Mouse (Mus musculus) large intestine, adult 2 months (tissue): ENCODE measurements around the gene H2afx. TPM values are rescaled to one million over a fixed set of nuclear protein-coding genes. Genes with fewer than 3 reads are reported as not detected.
A peak's percentile ranks its signal among the peaks of the same experiment; 100 is the strongest.
"Not testable (repeated sequence)": the region's sequence is repeated elsewhere in the genome, so short reads cannot be mapped to it uniquely, and the experiment has no call there.

Source experiments
- DNase-seq: peaks from one replicate; pipeline ENCODE4 v3.0.0-alpha.2; 2012; ENCODE audit warnings: low read depth, low spot score
- WGBS: fragments of 180-500 bp; shearing (Covaris S2); methylation state at CpG from one replicate; pipeline ENCODE4 v1.1.7; 2018; 5-methylcytosine and 5-hydroxymethylcytosine counted together
- polyA plus RNA-seq: library from polyadenylated mRNA; depleted of rRNA; stranded (reverse); fragments of >200 nt; gene quantifications from 2 replicates; pipeline ENCODE4 v1.2.3, GENCODE M21; 2012

Gene H2afx
- polyA plus RNA-seq, 1 experiment, result 167 TPM

DNA sequence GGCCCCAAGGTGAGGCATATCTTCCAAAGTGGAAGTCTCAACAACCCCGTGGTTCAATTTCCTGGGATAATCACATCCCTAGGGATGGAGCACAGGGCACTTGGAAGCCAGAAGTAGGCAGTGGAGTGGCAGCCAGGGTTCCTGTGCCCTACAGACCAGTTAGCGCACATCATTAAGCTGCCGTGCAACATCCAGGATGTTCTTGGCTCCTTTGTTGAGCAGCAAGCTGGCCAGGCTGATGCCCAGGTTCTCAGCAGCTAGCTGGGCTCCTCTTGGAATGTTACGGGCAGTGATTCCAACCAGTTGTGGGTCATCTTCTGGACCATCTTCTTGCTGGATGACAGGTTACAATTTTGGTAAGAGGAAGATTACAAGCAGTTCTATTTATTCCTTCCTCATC, 2.0 kb downstream of the H2afx start:
- WGBS, result 35% methylated on average over 4 of the region's 4 CpGs
- DNase-seq, result not testable (repeated sequence)

DNA sequence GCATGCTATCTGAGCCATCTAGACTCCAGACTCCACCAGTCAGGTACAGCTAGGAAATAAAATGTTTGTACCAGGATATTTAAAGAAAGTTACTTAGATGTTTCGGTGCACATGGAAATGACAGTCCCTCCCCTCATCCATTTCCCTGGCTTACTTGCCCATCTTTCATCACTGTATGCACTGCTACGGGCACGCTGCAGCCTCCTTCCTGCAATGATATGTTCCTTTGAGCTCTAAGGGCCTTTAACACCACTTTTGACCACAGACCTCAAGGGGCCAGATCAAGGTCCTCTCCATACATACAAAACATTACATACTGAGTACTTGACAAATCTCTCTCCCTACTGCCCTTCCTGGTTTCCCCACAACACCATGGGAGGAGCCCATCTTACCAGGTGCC, 2.5 kb downstream of the H2afx start:
- WGBS, result 65% methylated on average over 3 of the region's 3 CpGs
- DNase-seq, result no peak

DNA sequence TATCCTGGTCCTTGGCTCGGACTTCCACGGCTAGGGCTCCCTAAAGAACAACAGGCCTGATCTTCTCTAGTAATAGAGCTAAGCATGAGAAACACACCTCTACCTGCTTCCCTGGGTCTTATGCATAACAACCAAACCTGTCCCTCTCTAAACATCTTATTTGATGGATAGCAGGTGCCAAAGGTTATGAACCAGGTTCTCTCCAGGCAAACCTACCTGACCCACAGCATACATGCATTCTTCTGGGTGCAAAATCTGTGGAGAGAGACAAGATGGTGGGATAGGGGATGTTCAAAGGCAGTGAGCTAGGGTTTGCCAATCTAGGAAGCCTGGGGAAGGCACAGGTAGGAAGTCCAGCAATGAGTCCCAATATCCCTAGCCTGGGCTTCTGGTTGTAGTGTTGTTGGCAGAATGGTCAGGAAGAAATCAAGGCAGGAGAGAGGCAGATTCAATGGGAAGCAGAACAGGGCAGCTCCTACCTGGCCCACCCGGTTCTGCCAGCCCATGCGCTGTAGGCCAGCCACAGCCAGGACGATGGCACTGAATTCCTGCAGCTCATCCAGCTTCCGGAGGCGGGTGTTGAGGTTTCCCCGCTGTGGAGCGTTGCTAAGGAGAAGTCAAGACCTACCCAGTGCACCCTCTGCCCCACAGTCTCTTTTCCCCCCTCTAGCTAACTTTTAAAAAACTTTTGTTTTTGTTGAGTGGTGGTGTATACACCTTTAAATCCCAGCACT, 3.1 kb downstream of the H2afx start:
- WGBS, result 68% methylated on average over 9 of the region's 9 CpGs
- DNase-seq, result no peak

DNA sequence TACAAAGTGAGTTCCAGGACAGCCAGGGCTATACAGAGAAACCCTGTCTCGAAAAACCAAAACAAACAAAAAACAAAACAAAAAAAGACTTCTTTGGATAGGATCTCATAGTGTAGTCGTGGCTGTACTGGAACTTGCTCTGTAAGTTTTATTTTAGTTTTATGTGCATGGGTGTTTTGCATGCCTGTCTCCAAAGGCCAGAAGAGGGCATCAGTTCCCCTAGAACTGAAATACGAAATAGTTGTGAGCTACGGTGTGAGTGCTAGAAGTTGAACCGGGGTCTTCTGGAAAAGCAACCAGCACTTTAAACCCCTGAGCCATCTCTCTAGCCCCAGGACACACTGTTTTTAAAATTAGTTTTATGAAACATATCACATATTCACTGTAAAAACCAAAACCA, 4.1 kb downstream of the H2afx start:
- no peak for DNase-seq
- WGBS, result 82% methylated on average over 5 of the region's 5 CpGs

DNA sequence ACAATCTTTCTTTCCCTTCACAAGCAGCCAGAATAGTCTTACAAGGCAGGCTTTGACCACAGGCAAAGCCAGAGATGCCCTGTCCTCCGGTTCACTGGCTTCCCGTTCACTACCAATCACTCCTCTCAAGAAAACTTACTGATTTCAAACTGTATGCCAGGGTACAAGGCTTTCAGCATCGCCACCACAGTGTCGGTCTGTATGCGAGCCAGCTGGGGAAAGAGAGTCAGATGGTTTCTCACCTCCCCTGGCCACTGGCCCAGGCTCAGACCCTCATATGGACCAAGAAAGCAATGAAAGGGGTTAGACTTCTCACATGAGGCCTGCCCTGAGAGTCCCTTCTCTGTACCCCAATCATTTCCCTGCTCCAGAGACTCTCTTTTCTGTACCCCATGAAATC, 7.0 kb downstream of the H2afx start:
- 90% methylated on average over 5 of the region's 5 CpGs for WGBS
- no peak for DNase-seq

DNA sequence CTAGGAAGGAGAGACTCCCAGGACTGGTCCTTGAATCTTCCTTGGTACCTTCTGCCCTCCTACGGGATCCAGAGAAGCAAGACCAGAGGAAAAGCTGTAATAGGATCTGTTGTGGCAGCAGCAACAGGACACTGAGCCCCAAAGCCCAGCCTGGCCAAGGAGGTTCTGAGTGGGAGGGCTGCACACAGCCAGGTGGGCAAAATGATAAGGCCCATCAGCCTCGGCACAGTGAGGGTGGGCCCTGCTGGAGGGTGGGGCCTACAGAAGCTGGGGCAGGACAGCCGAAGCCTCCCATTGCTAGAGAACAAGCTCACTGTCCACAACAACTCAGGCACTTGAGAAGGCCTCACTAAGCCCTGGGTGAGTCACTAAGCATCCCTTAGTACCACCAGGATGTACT, 7.7 kb downstream of the H2afx start:
- WGBS, result 69% methylated on average over 3 of the region's 3 CpGs
- DNase-seq, result no peak

DNA sequence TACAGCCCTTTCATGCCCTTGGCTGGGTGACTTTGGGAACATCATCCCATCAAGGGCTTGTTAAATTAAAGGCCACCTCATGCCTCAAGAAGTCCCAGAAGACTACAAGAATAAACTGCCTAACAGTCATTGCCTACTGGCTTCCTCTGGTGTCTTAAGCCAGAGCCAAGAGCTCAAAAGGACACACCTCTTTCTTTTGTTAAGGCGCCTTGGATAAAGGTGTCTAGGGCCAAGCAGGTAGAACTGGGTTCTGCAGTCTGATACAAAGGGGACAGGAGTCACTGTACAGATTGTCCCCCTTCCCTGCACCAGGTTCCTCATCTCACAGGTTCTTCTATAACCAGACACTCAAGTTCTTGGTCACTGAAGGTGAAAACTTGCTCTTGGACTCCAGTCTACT, 8.1 kb downstream of the H2afx start:
- WGBS, result 52% methylated on average over 1 of the region's 1 CpGs
- no peak for DNase-seq

DNA sequence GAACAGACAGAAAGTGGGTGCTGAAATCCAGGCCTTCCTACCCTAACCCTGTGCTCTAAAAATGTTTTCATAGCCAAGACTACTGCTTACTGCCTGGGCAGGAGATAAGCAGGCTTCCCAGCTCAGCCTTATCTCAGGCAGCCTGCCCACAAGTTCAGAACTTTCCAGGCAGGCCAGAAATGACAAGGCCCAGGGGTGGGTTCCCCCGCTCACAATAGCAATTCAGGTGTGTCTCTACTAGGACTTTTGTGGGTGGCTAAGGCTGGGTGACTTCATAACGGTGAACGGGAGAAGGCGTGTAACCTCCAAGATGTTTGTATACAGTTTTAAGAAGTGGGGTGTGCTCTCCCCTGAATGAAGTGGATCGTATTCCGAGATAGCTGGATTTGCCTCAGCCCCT, 8.8 kb downstream of the H2afx start:
- DNase-seq, result no peak
- 4% methylated on average over 6 of the region's 6 CpGs for WGBS

DNA sequence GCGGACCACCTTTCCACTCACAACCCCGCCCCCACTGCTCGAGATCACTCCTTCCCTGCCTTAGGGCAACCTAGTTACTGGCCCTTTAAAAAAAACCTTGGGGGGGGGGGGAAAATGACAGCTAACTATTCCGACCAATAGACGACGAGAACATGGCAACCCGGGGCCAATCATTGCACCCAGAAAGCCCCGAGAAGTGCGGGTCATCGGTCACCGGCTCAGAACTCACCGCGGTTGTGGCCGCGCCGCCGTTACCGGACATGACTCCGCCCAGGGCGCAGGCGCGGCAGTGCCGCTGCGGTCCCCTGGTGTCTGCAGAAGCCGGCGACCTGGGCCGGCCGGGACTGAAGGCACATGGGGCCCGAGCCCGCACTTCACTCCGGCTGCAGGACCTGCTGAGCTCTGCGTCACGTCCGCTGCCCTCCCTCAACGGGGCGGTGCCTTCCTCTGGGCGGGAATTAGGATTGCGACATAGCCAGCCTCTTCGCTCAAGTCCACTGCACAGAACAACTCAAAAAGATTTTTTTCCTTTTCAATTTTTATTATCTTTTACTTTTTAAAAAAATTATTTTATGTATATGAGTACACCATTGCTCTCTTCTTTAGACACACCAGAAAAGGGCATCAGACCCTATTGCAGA, 9.4 kb downstream of the H2afx start, which contains the start of gene Hmbs:
Gene Hmbs (minus strand): TSS at position 448 of the 641 bp plus-strand sequence.
- no peak for DNase-seq
- under 1% methylated on average over 39 of the region's 39 CpGs for WGBS

DNA sequence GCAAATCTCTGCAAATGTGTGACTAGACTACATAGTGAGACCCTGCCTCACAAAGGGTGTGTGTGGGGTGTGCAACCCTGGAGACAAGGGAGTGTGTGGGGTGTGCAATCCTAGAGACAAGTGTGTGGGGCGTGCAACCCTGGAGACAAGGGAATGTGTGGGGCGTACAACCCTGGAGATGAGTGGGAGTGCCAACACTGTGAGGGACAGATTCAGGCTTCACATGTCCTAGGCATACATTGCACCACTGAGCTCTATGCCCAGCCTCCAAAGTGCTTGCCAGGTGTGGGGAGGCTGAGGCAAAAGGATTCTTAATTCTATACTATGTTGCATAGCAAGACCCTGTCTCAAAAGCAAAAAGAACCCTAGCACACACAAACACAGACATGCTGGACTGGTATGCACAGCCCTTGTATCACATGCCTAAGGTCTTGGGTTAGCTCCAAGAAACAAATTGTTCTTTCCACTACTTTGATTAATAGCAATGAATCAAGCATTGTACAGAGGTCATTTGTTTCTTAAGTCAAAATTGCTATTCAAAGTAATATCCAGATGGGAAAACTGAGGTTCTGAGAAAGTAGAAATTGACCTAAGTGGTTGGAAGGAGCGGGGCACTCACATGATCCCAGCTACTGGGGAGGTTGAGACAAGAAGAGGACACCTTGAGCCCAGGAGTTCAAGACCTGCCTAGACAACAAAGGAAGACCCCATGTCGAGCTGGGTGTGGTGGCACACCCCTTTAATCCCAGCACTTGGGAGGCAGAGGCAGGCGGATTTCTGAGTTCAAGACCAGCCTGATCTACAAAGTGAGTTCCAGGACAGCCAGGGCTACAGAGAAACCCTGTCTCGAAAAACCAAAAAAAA, 11.3 kb downstream of the H2afx start:
- WGBS, result 87% methylated on average over 6 of the region's 6 CpGs
- no peak for DNase-seq

DNA sequence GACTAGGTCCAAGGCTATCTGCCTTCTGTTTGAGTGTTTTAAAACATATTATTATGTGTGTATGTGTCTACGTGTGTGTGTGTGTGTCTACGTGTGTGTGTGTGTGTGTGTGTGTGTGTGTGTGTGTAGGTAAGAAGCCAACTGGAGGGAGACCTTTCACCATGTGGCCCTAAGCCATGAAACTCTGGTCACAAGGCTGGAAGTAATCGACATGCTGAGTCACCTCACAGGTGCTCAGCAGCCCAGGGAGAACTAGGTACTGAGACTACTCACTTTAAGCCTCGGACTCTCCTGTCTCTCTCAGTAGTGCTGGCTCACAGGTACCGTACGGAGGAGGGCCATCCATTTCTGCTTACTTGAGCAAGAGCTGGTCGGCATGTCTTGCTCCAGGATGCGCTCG, 12.7 kb downstream of the H2afx start:
- no peak for DNase-seq
- WGBS, result 84% methylated on average over 9 of the region's 9 CpGs

DNA sequence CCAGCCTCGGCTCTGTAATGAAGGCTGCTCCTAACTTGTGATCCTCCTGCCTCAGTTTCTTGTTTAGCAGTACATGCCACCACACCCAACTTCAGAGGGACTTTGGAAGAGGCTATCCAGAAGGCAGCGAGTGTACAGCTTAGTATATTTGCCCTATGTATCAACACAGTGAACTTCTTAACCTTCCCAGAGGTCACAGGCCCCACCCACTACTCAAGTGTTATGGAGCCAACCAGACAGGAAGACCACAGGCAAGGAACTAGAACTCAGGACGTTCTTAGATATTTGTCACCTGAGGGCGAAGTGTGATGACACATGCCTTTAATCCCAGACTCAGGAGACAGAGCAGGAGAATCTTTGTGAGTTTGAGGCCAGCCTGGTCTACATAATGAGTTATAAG, 13.1 kb downstream of the H2afx start:
- WGBS, result 74% methylated on average over 4 of the region's 4 CpGs
- DNase-seq, result no peak

DNA sequence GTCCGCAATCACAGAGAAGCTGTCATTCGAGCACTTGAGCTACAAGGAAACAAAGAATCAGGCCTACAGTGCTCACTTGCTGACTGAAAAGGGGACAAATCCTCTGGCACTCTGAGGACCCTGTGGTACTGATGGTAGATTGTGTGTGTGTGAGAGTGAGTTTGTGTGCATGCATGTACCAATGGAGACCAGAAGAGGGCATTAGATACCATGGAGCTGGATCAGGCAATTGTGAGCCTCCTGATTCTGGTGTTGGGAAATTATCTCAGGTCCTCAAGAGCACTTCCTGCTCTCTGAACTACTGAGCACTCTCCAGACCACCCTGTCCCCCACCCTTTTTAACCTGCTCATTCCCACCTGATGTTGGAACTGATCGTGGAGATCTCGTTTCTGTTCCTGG, 14.1 kb downstream of the H2afx start:
- 97% methylated on average over 4 of the region's 4 CpGs for WGBS

DNA sequence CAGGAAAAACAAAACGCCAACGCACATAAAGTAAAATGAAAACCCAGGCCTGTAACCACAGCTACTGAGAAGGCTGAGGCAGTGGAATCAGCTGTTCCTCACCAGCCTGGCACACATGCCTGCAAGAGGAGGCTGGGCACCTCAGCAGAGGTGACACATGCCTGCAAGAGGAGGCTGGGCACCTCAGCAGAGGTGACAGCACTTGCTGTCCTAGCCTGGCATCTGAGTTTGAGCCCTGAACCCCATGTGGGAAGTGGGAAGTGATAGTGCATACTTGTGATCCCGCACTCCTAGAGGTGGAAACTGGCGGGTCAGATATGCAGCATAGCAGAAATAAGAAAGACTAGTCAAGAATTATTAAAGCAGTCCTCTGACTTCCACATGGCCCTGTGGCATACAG, 16.9 kb downstream of the H2afx start:
- DNase-seq, result no peak
- WGBS, result 93% methylated on average over 4 of the region's 4 CpGs

More for the DNA sequence above, 14.1 kb downstream of the H2afx start:
- DNase-seq, result no peak

DNA sequence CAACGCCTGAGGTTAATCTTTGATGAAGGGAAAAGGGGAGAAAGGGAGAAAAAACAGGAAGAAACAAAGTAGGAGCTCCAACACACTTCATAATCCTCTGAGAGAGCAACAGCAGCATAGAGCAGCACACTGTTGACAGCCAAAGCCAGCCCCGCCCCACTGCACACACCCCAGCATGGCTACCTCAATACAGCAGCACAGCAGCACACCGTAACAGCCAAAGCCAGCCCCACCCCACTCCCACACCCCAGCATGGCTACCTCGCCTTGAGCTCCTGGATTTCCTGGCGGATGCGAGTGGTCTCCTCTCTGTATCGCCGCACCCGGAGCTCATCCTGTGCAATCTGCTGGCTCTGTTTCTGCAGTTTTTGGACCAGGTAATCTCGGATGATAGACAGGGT, 17.8 kb downstream of the H2afx start:
- no peak for DNase-seq
- 81% methylated on average over 10 of the region's 10 CpGs for WGBS

DNA sequence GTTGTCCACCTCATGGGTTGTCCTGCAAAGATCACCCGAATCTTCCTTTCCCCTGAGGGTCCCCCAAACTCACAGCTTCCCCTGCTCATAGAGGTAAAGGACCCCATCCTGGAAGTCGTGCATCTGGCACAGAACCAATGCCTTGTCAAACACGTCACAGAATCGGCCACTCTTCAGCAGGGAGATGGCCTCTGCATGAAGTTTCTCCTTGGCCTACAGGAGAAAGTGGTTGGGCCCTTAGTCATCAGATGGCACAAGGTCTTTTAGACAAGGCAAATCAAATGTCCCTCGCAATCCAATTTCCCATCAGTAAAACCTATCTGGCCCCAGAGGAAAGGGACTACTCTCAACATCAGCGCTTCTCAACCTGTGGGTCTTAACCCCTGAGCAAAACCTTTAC, 18.6 kb downstream of the H2afx start:
- 86% methylated on average over 6 of the region's 6 CpGs for WGBS
- no peak for DNase-seq

DNA sequence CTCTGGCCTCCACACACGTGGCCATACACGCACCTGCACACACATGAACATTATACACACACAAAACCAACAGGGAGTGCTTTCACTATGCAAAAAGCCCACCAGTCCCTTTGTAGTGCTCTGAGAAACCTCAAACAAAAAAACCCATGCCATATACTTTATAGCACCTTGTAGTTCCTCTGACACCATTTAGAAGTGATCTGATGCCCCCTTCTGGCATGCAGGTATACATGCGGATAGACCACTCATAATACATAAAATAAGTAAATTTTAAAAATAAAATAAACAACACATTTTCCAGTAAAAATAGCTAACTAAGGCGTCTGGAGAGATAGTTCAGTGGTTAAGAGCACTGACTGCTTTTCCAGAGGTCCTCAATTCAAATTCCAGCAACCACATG, 22.7 kb downstream of the H2afx start:
- 64% methylated on average over 4 of the region's 4 CpGs for WGBS

DNA sequence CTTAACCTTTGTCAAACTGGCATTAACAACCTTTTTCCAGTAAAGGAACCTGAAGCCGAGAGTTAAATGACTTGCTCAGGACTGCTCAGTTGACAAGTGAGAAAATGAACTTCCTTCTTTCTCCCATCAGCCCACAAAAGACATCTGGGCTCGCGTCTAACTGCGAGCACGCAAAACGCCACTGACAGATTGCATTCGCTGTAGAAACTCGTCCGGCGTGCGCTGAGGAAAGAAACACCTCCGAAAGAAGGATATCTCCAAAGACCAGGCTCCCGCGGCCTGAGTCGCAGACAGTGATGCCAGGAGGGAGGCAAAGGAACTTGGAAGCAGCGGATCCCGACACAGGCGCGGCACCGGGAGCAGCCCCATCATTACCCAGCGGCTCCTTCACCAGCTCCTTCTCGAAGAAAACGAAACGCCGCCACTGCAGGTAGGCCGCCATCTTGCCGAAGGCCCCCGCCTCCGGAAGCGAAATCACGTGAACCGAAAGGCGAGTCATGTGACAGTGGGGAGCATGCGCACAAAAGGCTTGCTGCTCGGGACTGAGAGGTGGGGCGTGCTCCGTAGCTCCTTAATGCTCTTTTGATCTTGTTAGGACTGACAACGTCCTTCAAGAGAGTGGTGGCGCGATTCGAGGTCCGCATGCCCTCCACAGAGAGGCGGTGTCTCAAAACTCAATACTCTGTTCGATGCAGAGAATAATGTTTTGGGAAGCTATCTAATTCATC, 26.9 kb downstream of the H2afx start, which contains the start of gene Vps11:
Gene Vps11 (minus strand): TSS at position 481 of the 728 bp plus-strand sequence.
- under 1% methylated on average over 44 of the region's 44 CpGs for WGBS

More for the DNA sequence above, 22.7 kb downstream of the H2afx start:
- no peak for DNase-seq

DNA sequence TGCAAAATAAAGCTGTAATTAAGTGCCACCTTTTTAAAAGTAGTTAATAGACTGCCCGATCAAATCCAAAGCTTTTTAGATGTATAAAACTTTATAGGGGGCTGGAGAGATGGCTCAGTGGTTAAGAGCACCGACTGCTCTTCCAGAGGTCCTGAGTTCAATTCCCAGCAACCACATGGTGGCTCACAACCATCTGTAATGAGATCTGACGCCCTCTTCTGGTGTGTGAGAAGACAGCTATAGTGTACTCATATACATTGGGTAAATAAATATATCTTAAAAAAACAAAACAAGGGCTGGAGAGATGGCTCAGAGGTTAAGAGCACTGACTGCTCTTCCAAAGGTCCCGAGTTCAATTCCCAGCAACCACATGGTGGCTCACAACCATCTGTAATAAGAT, 27.4 kb downstream of the H2afx start:
- not testable (repeated sequence) for DNase-seq
- WGBS, result 32% methylated on average over 4 of the region's 4 CpGs

More for the DNA sequence above, 26.9 kb downstream of the H2afx start, which contains the start of gene Vps11:
- DNase-seq, result peak; percentile 81

DNA sequence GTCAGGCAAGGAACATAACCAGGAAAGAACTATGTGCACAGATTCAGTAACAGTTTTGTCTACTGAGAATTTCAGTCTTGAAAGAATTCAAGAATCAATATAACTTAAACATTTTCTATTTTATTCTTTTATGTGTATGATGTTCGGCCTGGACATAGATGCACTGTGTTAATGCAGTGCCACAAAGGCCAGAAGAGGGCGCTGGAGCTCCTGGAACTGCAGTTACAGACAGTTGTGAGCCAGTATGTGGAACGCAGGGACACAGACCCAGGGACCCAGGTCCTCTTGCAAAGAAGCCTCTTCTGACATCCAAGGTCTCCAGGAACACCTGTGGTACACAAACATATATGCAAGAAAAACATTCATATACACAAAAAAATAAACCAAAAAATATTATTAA, 30.0 kb downstream of the H2afx start:
- WGBS, result 67% methylated on average over 3 of the region's 3 CpGs

More for the DNA sequence above, 30.0 kb downstream of the H2afx start:
- DNase-seq, result no peak
